Comparison of ENCODE assay signal across 21 mouse cellular contexts in genomic region chr9:47786642-47787041, GRCm38 (mm10).
DNase-seq lines count a peak whose midpoint lies in the region; ATAC-seq lines count a peak whose summit lies in the region.
"Had no signal": no experiment of that assay in that cellular context is flagged by ENCODE, and none has a peak within 500 bp of the region (broad histone marks: within the 10 kb centered on the region; RNA-seq: fewer than 3 reads in every experiment).

No protein-coding gene starts in this region.

- H3K4me3 ChIP-seq in forebrain, embryonic 13.5 days: no peak overlapping the region
- H3K4me3 ChIP-seq in forebrain, embryonic 10.5 days: no peak overlapping the region
- no peak overlapping the region for H3K4me3 ChIP-seq in forebrain, embryonic 16.5 days (replicated peaks; ENCODE audit: low read length)
- no peak overlapping the region for H3K4me3 ChIP-seq in forebrain, embryonic 11.5 days (ENCODE audit: low read depth, low read length)
- peak overlapping the region; percentile 33 for H3K4me3 ChIP-seq in megakaryocyte, embryonic 14.5 days (replicated peaks)
- H3K4me3 ChIP-seq: heart, embryonic 12.5 days; heart, embryonic 15.5 days; hindbrain, embryonic 10.5 days; hindbrain, embryonic 13.5 days; intestine, embryonic 15.5 days had no signal

- H3K9ac ChIP-seq in forebrain, embryonic 13.5 days: no peak overlapping the region
- H3K9ac ChIP-seq in forebrain, embryonic 16.5 days (replicated peaks; ENCODE audit: low read depth, low read length): no peak overlapping the region
- no peak overlapping the region for H3K9ac ChIP-seq in forebrain, embryonic 11.5 days (ENCODE audit: low read length)
- H3K9ac ChIP-seq: heart, embryonic 12.5 days; heart, embryonic 15.5 days; hindbrain, embryonic 13.5 days; intestine, embryonic 15.5 days had no signal

- H3K9me3 ChIP-seq in forebrain, embryonic 13.5 days (replicated peaks): no peaks in the 10 kb centered on the region
- H3K9me3 ChIP-seq in forebrain, embryonic 10.5 days: no peaks in the 10 kb centered on the region
- no peaks in the 10 kb centered on the region for H3K9me3 ChIP-seq in forebrain, embryonic 16.5 days (ENCODE audit: control insufficient read depth, low read length)
- H3K9me3 ChIP-seq in forebrain, embryonic 11.5 days (ENCODE audit: control insufficient read depth, low read length): no peaks in the 10 kb centered on the region
- no peaks in the 10 kb centered on the region for H3K9me3 ChIP-seq in megakaryocyte, embryonic 14.5 days
- H3K9me3 ChIP-seq: heart, embryonic 12.5 days; heart, embryonic 15.5 days; hindbrain, embryonic 10.5 days; hindbrain, embryonic 13.5 days; intestine, embryonic 15.5 days had no signal

- H3K4me1 ChIP-seq in forebrain, embryonic 13.5 days: peaks cover 26% of the 10 kb centered on the region
- peaks cover 8% of the 10 kb centered on the region; the same call in 1 of the 2 replicates for H3K4me1 ChIP-seq in forebrain, embryonic 10.5 days
- peaks cover 20% of the 10 kb centered on the region for H3K4me1 ChIP-seq in forebrain, embryonic 16.5 days (replicated peaks; ENCODE audit: control insufficient read depth, insufficient read depth, low read length)
- H3K4me1 ChIP-seq in forebrain, embryonic 11.5 days (replicated peaks; ENCODE audit: control insufficient read depth, insufficient read depth, low read length): no peaks in the 10 kb centered on the region
- H3K4me1 ChIP-seq in megakaryocyte, embryonic 14.5 days: no peaks in the 10 kb centered on the region
- H3K4me1 ChIP-seq: intestine, embryonic 15.5 days had no signal

- H3K4me2 ChIP-seq in forebrain, embryonic 13.5 days: no peak overlapping the region
- H3K4me2 ChIP-seq in forebrain, embryonic 16.5 days (ENCODE audit: low read length): no peak overlapping the region
- H3K4me2 ChIP-seq in forebrain, embryonic 11.5 days (ENCODE audit: low read depth, low read length, severe bottlenecking): no peak overlapping the region
- H3K4me2 ChIP-seq: heart, embryonic 12.5 days; heart, embryonic 15.5 days; hindbrain, embryonic 13.5 days; intestine, embryonic 15.5 days had no signal

- ATAC-seq in forebrain, embryonic 13.5 days: peak; percentile 50; the same call in 1 of the 2 replicates
- ATAC-seq in forebrain, embryonic 16.5 days: 0 out of 2 replicates have a peak, but pooled peaks have one; percentile 26
- ATAC-seq in forebrain, embryonic 11.5 days (replicated peaks; ENCODE audit: low FRiP score): no peak
- no peak for ATAC-seq in megakaryocyte, adult 5-6 weeks (ENCODE audit: poor library complexity, severe bottlenecking)
- ATAC-seq: activated CD4-positive, CD25-positive, alpha-beta regulatory T cell, adult 4 months; hindbrain, embryonic 16.5 days; intestine, embryonic 15.5 days had no signal

- H3K27ac ChIP-seq in forebrain, embryonic 13.5 days: no peak overlapping the region
- H3K27ac ChIP-seq in forebrain, embryonic 10.5 days: no peak overlapping the region
- H3K27ac ChIP-seq in forebrain, embryonic 16.5 days (ENCODE audit: low read length): no peak overlapping the region
- no peak overlapping the region for H3K27ac ChIP-seq in forebrain, embryonic 11.5 days (ENCODE audit: low read depth, low read length)
- H3K27ac ChIP-seq: heart, embryonic 15.5 days; hindbrain, embryonic 10.5 days; hindbrain, embryonic 13.5 days; intestine, embryonic 15.5 days had no signal

- DNase-seq in forebrain, embryonic 10.5 days (ENCODE audit: extremely low spot score, low spot score): no peak
- no peak for DNase-seq in forebrain, embryonic 11.5 days (ENCODE audit: low spot score)
- DNase-seq: adrenal gland, adult 8-10 months; adrenal gland, postnatal 25 days; cerebellum, adult 18-20 months; cerebellum, postnatal 14 days; gastrocnemius, postnatal 25 days; heart, adult 18-20 months; heart, postnatal 10 days; heart, postnatal 36 days had no signal

- 66% methylated on average over 3 of the region's 3 CpGs for WGBS in forebrain, embryonic 13.5 days
- WGBS in forebrain, embryonic 10.5 days: 87% methylated on average over 3 of the region's 3 CpGs
- 67% methylated on average over 3 of the region's 3 CpGs for WGBS in forebrain, embryonic 16.5 days
- 92% methylated on average over 3 of the region's 3 CpGs for WGBS in forebrain, embryonic 11.5 days

- peaks cover 10% of the 10 kb centered on the region; the same call in 1 of the 2 replicates for H3K36me3 ChIP-seq in forebrain, embryonic 13.5 days (ENCODE audit: poor library complexity, severe bottlenecking)
- H3K36me3 ChIP-seq in forebrain, embryonic 10.5 days (replicated peaks): peaks cover 22% of the 10 kb centered on the region
- 0 out of 2 replicates have a peak, but pooled peaks cover 2% of the 10 kb centered on the region for H3K36me3 ChIP-seq in forebrain, embryonic 16.5 days (ENCODE audit: control insufficient read depth, insufficient read depth)
- no peaks in the 10 kb centered on the region; the same call in 1 of the 2 replicates for H3K36me3 ChIP-seq in forebrain, embryonic 11.5 days (ENCODE audit: control insufficient read depth, insufficient read depth, low read length)
- no peaks in the 10 kb centered on the region for H3K36me3 ChIP-seq in megakaryocyte, embryonic 14.5 days (replicated peaks; ENCODE audit: low read length)
- H3K36me3 ChIP-seq: heart, embryonic 12.5 days; heart, embryonic 15.5 days; intestine, embryonic 15.5 days had no signal

- H3K27me3 ChIP-seq in forebrain, embryonic 13.5 days: no peaks in the 10 kb centered on the region
- no peaks in the 10 kb centered on the region for H3K27me3 ChIP-seq in forebrain, embryonic 10.5 days (ENCODE audit: poor library complexity, severe bottlenecking)
- no peaks in the 10 kb centered on the region for H3K27me3 ChIP-seq in forebrain, embryonic 16.5 days (replicated peaks; ENCODE audit: control insufficient read depth, insufficient read depth, low read length)
- no peaks in the 10 kb centered on the region for H3K27me3 ChIP-seq in forebrain, embryonic 11.5 days (ENCODE audit: control insufficient read depth, insufficient read depth, low read length)
- H3K27me3 ChIP-seq in megakaryocyte, embryonic 14.5 days (replicated peaks): no peaks in the 10 kb centered on the region
- H3K27me3 ChIP-seq: heart, embryonic 12.5 days; heart, embryonic 15.5 days; hindbrain, embryonic 13.5 days; intestine, embryonic 15.5 days had no signal

Comparison
In these comparisons a context has a peak if more than half of its experiments do, and no peak if none do; other contexts are left out.
1. ATAC-seq: peak in forebrain, embryonic 13.5 days (single experiment) and forebrain, embryonic 16.5 days (single experiment); none in forebrain, embryonic 11.5 days (single experiment) and megakaryocyte, adult 5-6 weeks (single experiment).